Mouse (Mus musculus) bone marrow macrophage, adult 2 months (primary cell): ENCODE results near the gene Ywhab.

Experiments
- CTCF ChIP-seq: IDR thresholded peaks from 2 replicates; pipeline ENCODE4 v1.5.1; 2012; ENCODE audit warnings: low read depth, mild to moderate bottlenecking, low read length, moderate library complexity
- POLR2A ChIP-seq: IDR thresholded peaks from 2 replicates; pipeline ENCODE4 v1.6.1; 2012; ENCODE audit warnings: mild to moderate bottlenecking, low read depth, low read length, borderline replicate concordance

DNA sequence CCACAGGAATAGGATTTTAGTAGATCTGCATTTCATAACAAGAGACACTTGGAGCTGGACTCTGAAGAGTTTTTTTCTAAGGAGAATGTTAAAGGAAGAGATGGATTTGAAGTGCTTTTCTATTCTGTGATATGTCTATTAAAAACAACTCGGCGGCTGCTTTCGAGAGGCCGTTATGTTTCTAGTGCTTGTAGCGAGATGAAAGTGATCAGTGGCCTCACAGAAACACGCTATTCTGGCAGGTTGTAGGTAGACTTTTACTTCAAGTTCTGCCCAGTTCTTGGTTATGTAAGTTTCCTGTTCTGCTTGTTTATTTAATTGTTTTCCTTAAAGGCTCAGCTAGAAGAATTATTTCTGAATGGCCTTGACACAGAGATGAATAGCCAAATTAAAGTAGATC, 4.2 kb downstream of the Ywhab start:
- TF ChIP-seq POLR2A (no peak), CTCF (no peak)
